Mouse (Mus musculus) cortical plate, adult 2 months (tissue): ENCODE measurements around the gene Pus10.

ENCODE experiments used
- CTCF ChIP-seq: fragments of 200-500 bp; IDR thresholded peaks from 2 replicates; pipeline ENCODE4 v1.5.1; 2011; ENCODE audit warnings: mild to moderate bottlenecking, control low read depth, low read length; ENCODE audit not compliant: insufficient read depth; ENCODE audit errors: extremely low read depth
- POLR2A ChIP-seq: fragments of 200-500 bp; IDR thresholded peaks from 2 replicates; pipeline ENCODE4 v1.6.1; 2011; ENCODE audit warnings: mild to moderate bottlenecking, low read length, control low read depth; ENCODE audit not compliant: insufficient read depth; ENCODE audit errors: extremely low read depth

DNA sequence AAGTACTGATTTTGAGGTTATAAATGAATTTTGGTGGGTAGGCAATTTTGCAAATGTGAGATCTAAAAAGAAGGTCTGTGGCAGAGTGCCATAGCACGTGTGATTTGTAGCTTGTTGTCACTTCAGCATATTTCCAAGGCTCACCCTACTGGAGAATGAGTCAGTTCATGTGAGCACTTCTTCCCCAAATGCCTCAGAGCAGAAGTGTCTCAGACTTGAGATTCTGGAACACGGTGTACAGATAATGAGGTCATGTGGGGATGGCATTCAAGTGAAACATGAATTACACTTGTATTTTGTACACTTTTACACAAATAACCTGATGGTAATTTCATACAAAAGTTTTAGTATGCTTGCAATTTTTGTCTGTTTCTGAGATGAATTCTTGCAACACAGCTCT, 7.7 kb upstream of the Pus10 start:
- TF ChIP-seq POLR2A (no peak), CTCF (no peak)
